Mouse (Mus musculus): ENCODE data around the gene Tmem217.

GRCm38 (mm10) chr17:29579579-29580126, 27.5 kb upstream of the Tmem217 start:
- TF ChIP-seq CTCF (IDR thresholded peaks at IDR 0.05; ENCODE audit: borderline replicate concordance, extremely low read depth, insufficient read depth, insufficient read length) (no peak), POLR2A (IDR thresholded peaks at IDR 0.05; ENCODE audit: borderline replicate concordance, extremely low read depth, insufficient read depth, insufficient read length, poor library complexity, severe bottlenecking) (no peak)

Measured in brain, embryonic 14.5 days (tissue).